Comparison of ENCODE assay signal across 8 mouse cellular contexts in genomic region chr5:115235323-115235771, GRCm38 (mm10). TPM values are rescaled to one million over a fixed set of nuclear protein-coding genes. Genes with fewer than 3 reads are reported as not detected.
DNase-seq lines count a peak whose midpoint lies in the region; ATAC-seq and TF ChIP-seq lines count a peak whose summit lies in the region.

No protein-coding gene starts in this region.

- peaks cover 8% of the 10 kb centered on the region for H3K36me3 ChIP-seq in heart, embryonic 12.5 days
- H3K36me3 ChIP-seq in kidney, embryonic 16.5 days (ENCODE audit: insufficient read depth, low read length): peaks cover 4% of the 10 kb centered on the region
- H3K36me3 ChIP-seq in midbrain, embryonic 16.5 days (ENCODE audit: control insufficient read depth, insufficient read depth, low read length): peaks cover 3% of the 10 kb centered on the region; the same call in 1 of the 2 replicates
- peaks cover 4% of the 10 kb centered on the region; the same call in 1 of the 2 replicates for H3K36me3 ChIP-seq in stomach, postnatal 0 days (ENCODE audit: control insufficient read depth, insufficient read depth, low read length)

- H3K4me1 ChIP-seq in heart, embryonic 12.5 days (replicated peaks): peaks cover 19% of the 10 kb centered on the region
- H3K4me1 ChIP-seq in kidney, embryonic 16.5 days (ENCODE audit: insufficient read depth, low read length): peaks cover 25% of the 10 kb centered on the region
- peaks cover 16% of the 10 kb centered on the region; the same call in 1 of the 2 replicates for H3K4me1 ChIP-seq in midbrain, embryonic 16.5 days (ENCODE audit: control insufficient read depth, insufficient read depth, low read length)
- no peaks in the 10 kb centered on the region for H3K4me1 ChIP-seq in stomach, postnatal 0 days (replicated peaks; ENCODE audit: control insufficient read depth, insufficient read depth)

- TF ChIP-seq CTCF in stomach, postnatal 0 days (IDR thresholded peaks at IDR 0.05; ENCODE audit: low read depth): no peak

- peak overlapping the region; percentile 78 for H3K9ac ChIP-seq in heart, embryonic 12.5 days
- H3K9ac ChIP-seq in kidney, embryonic 16.5 days (replicated peaks; ENCODE audit: low read length): peak overlapping the region; percentile 73
- peak overlapping the region; percentile 72 for H3K9ac ChIP-seq in midbrain, embryonic 16.5 days (ENCODE audit: low read depth, low read length)
- peak overlapping the region; percentile 59 for H3K9ac ChIP-seq in stomach, postnatal 0 days (ENCODE audit: low read length)

- H3K27me3 ChIP-seq in heart, embryonic 12.5 days (replicated peaks): no peaks in the 10 kb centered on the region; the same call in 1 of the 2 replicates
- peaks cover 11% of the 10 kb centered on the region for H3K27me3 ChIP-seq in kidney, embryonic 16.5 days (ENCODE audit: insufficient read depth, low read length)
- no peaks in the 10 kb centered on the region for H3K27me3 ChIP-seq in midbrain, embryonic 16.5 days (ENCODE audit: control insufficient read depth, insufficient read depth, low read depth, low read length)
- H3K27me3 ChIP-seq in stomach, postnatal 0 days (ENCODE audit: control insufficient read depth, insufficient read depth, low read length): no peaks in the 10 kb centered on the region

- peak overlapping the region; percentile 86 for H3K4me2 ChIP-seq in heart, embryonic 12.5 days
- peak overlapping the region; percentile 82 for H3K4me2 ChIP-seq in kidney, embryonic 16.5 days (replicated peaks; ENCODE audit: low read depth, low read length)
- H3K4me2 ChIP-seq in midbrain, embryonic 16.5 days (ENCODE audit: low read length): peak overlapping the region; percentile 74
- H3K4me2 ChIP-seq in stomach, postnatal 0 days (replicated peaks; ENCODE audit: low read depth): peak overlapping the region; percentile 93

- 0 out of 2 replicates have a peak, but pooled peaks have one; percentile 4 for ATAC-seq in erythroid progenitor cell, adult 5-6 weeks (replicated peaks; ENCODE audit: low FRiP score, poor library complexity, severe bottlenecking)
- peak; percentile 59 for ATAC-seq in heart, embryonic 12.5 days (ENCODE audit: insufficient number of reproducible peaks, low FRiP score)
- peak; percentile 31 for ATAC-seq in kidney, embryonic 16.5 days (ENCODE audit: low FRiP score, low TSS enrichment)
- ATAC-seq in midbrain, embryonic 16.5 days: peak; percentile 55
- ATAC-seq in stomach, postnatal 0 days (ENCODE audit: low FRiP score, low TSS enrichment): peak; percentile 59

- no peaks in the 10 kb centered on the region for H3K9me3 ChIP-seq in heart, embryonic 12.5 days (replicated peaks)
- H3K9me3 ChIP-seq in kidney, embryonic 16.5 days (ENCODE audit: low read length): no peaks in the 10 kb centered on the region
- no peaks in the 10 kb centered on the region for H3K9me3 ChIP-seq in midbrain, embryonic 16.5 days (replicated peaks; ENCODE audit: control insufficient read depth, low read length, poor library complexity, severe bottlenecking)
- no peaks in the 10 kb centered on the region for H3K9me3 ChIP-seq in stomach, postnatal 0 days (ENCODE audit: control insufficient read depth, low read length)

- peak; percentile 87 for DNase-seq in CD4-positive, CD25-positive, alpha-beta regulatory T cell, adult 2 months (ENCODE audit: low read depth, low spot score)
- DNase-seq in adrenal gland, postnatal 25 days: peak; percentile 80
- peak; percentile 36 for DNase-seq in liver
- peak; percentile 54 for DNase-seq in stomach, postnatal 0 days (ENCODE audit: low spot score)

- WGBS in heart, embryonic 12.5 days: under 1% methylated on average over 43 of the region's 45 CpGs
- WGBS in kidney, embryonic 16.5 days: under 1% methylated on average over 43 of the region's 45 CpGs
- WGBS in midbrain, embryonic 16.5 days: under 1% methylated on average over 45 of the region's 45 CpGs
- WGBS in stomach, postnatal 0 days: under 1% methylated on average over 45 of the region's 45 CpGs

- TF ChIP-seq EP300 in stomach, postnatal 0 days (optimal IDR thresholded peaks at IDR 0.05): no peak

- H3K27ac ChIP-seq in heart, embryonic 12.5 days (ENCODE audit: poor library complexity, severe bottlenecking): no peak overlapping the region
- no peak overlapping the region for H3K27ac ChIP-seq in kidney, embryonic 16.5 days (ENCODE audit: low read length)
- peak overlapping the region; percentile 70 for H3K27ac ChIP-seq in midbrain, embryonic 16.5 days (ENCODE audit: low read length)
- 0 out of 2 replicates have a peak overlapping the region, but pooled peaks have one; percentile 8 for H3K27ac ChIP-seq in stomach, postnatal 0 days (replicated peaks)

- peak overlapping the region; percentile 68 for H3K4me3 ChIP-seq in heart, embryonic 12.5 days
- H3K4me3 ChIP-seq in kidney, embryonic 16.5 days (ENCODE audit: low read length): peak overlapping the region; percentile 55
- H3K4me3 ChIP-seq in midbrain, embryonic 16.5 days (ENCODE audit: low read depth, low read length): peak overlapping the region; percentile 46
- peak overlapping the region; percentile 59 for H3K4me3 ChIP-seq in stomach, postnatal 0 days (ENCODE audit: low read depth, low read length)

RNA-seq across cellular contexts. Expression of gene Pop5, which starts 0.3 kb away (rescaled TPM):
- 77.2 and 94.0 TPM in 2 replicates for total RNA-seq in adrenal gland, postnatal 25 days (2021)
- total RNA-seq in erythroid progenitor cell, adult 5-6 weeks (2015; ENCODE audit: low replicate concordance): 45.8 and 70.0 TPM in 2 replicates
- total RNA-seq in erythroid progenitor cell, adult 5-6 weeks (2017; ENCODE audit: low replicate concordance): 29.8 and 33.7 TPM in 2 replicates
- 63.2 and 68.6 TPM in 2 replicates for polyA plus RNA-seq in heart, embryonic 12.5 days (2016; fragmentation: Nextera tagmentation; extraction: Ambion mirVana)
- polyA plus RNA-seq in kidney, embryonic 16.5 days (2015; fragmentation: Nextera tagmentation; extraction: Ambion mirVana): 129 and 135 TPM in 2 replicates
- polyA plus RNA-seq in midbrain, embryonic 16.5 days (2015; fragmentation: Nextera tagmentation; extraction: Ambion mirVana): 86.1 and 92.8 TPM in 2 replicates
- polyA plus RNA-seq in stomach, postnatal 0 days (2015; fragmentation: Nextera tagmentation; extraction: Ambion mirVana): 83.9 and 85.3 TPM in 2 replicates

RNA-seq across cellular contexts. Expression of gene Rnf10, which starts 37.4 kb away (rescaled TPM):
- total RNA-seq in adrenal gland, postnatal 25 days (2021): 269 and 281 TPM in 2 replicates
- 170 and 198 TPM in 2 replicates for total RNA-seq in erythroid progenitor cell, adult 5-6 weeks (2015; ENCODE audit: low replicate concordance)
- total RNA-seq in erythroid progenitor cell, adult 5-6 weeks (2017; ENCODE audit: low replicate concordance): 378 and 474 TPM in 2 replicates
- polyA plus RNA-seq in heart, embryonic 12.5 days (2016; fragmentation: Nextera tagmentation; extraction: Ambion mirVana): 152 and 175 TPM in 2 replicates
- 122 and 134 TPM in 2 replicates for polyA plus RNA-seq in kidney, embryonic 16.5 days (2015; fragmentation: Nextera tagmentation; extraction: Ambion mirVana)
- 172 and 176 TPM in 2 replicates for polyA plus RNA-seq in midbrain, embryonic 16.5 days (2015; fragmentation: Nextera tagmentation; extraction: Ambion mirVana)
- 84.0 and 93.0 TPM in 2 replicates for polyA plus RNA-seq in stomach, postnatal 0 days (2015; fragmentation: Nextera tagmentation; extraction: Ambion mirVana)

RNA-seq across cellular contexts. Expression of gene Cabp1, which starts 41.2 kb away (rescaled TPM):
- total RNA-seq in adrenal gland, postnatal 25 days (2021): 36.4 and 44.4 TPM in 2 replicates
- not detected in 2 replicates for total RNA-seq in erythroid progenitor cell, adult 5-6 weeks (2015; ENCODE audit: low replicate concordance)
- total RNA-seq in erythroid progenitor cell, adult 5-6 weeks (2017; ENCODE audit: low replicate concordance): not detected in 2 replicates
- polyA plus RNA-seq in heart, embryonic 12.5 days (2016; fragmentation: Nextera tagmentation; extraction: Ambion mirVana): 0.34 and 0.54 TPM in 2 replicates
- polyA plus RNA-seq in kidney, embryonic 16.5 days (2015; fragmentation: Nextera tagmentation; extraction: Ambion mirVana): 1.3 TPM in 2 replicates
- polyA plus RNA-seq in midbrain, embryonic 16.5 days (2015; fragmentation: Nextera tagmentation; extraction: Ambion mirVana): 5.2 and 5.3 TPM in 2 replicates
- 0.44 and 0.67 TPM in 2 replicates for polyA plus RNA-seq in stomach, postnatal 0 days (2015; fragmentation: Nextera tagmentation; extraction: Ambion mirVana)

RNA-seq across cellular contexts. Expression of gene Coq5, which starts 44.1 kb away (rescaled TPM):
- total RNA-seq in adrenal gland, postnatal 25 days (2021): 51.0 and 53.0 TPM in 2 replicates
- total RNA-seq in erythroid progenitor cell, adult 5-6 weeks (2015; ENCODE audit: low replicate concordance): 7.2 and 8.4 TPM in 2 replicates
- 12.8 and 15.9 TPM in 2 replicates for total RNA-seq in erythroid progenitor cell, adult 5-6 weeks (2017; ENCODE audit: low replicate concordance)
- 76.0 and 79.9 TPM in 2 replicates for polyA plus RNA-seq in heart, embryonic 12.5 days (2016; fragmentation: Nextera tagmentation; extraction: Ambion mirVana)
- polyA plus RNA-seq in kidney, embryonic 16.5 days (2015; fragmentation: Nextera tagmentation; extraction: Ambion mirVana): 54.3 and 55.8 TPM in 2 replicates
- 52.8 and 56.1 TPM in 2 replicates for polyA plus RNA-seq in midbrain, embryonic 16.5 days (2015; fragmentation: Nextera tagmentation; extraction: Ambion mirVana)
- 32.6 and 32.9 TPM in 2 replicates for polyA plus RNA-seq in stomach, postnatal 0 days (2015; fragmentation: Nextera tagmentation; extraction: Ambion mirVana)

Comparison
In these comparisons a context has a peak if more than half of its experiments do, and no peak if none do; other contexts are left out.
1. DNase-seq: peak in every context shown above with its lines; median percentile 87 in CD4-positive, CD25-positive, alpha-beta regulatory T cell, adult 2 months; 80 in adrenal gland, postnatal 25 days; 54 in stomach, postnatal 0 days; 36 in liver.
2. ATAC-seq: peak in every context shown above with its lines; median percentile 59 in heart, embryonic 12.5 days; 59 in stomach, postnatal 0 days; 55 in midbrain, embryonic 16.5 days; 31 in kidney, embryonic 16.5 days; 4 in erythroid progenitor cell, adult 5-6 weeks.
3. H3K27ac ChIP-seq: peak in midbrain, embryonic 16.5 days (single experiment) and stomach, postnatal 0 days (single experiment); none in heart, embryonic 12.5 days (single experiment) and kidney, embryonic 16.5 days (single experiment).
4. Peak in every context shown above with its lines, with median percentiles within 50 percentile points of each other: H3K4me2 ChIP-seq, H3K4me3 ChIP-seq and H3K9ac ChIP-seq.